Mouse (Mus musculus): ENCODE data around the gene 3110001I22Rik. TPM values are rescaled to one million over a fixed set of nuclear protein-coding genes. Genes with fewer than 3 reads are reported as not detected.
"Not testable (repeated sequence)": the region's sequence is repeated elsewhere in the genome, so short reads cannot be mapped to it uniquely, and the experiment has no call there.

The 3110001I22Rik gene
- polyA plus RNA-seq (2016; fragmentation: Nextera tagmentation; extraction: Ambion mirVana), result 8.5 and 9.6 TPM in 2 replicates

DNA sequence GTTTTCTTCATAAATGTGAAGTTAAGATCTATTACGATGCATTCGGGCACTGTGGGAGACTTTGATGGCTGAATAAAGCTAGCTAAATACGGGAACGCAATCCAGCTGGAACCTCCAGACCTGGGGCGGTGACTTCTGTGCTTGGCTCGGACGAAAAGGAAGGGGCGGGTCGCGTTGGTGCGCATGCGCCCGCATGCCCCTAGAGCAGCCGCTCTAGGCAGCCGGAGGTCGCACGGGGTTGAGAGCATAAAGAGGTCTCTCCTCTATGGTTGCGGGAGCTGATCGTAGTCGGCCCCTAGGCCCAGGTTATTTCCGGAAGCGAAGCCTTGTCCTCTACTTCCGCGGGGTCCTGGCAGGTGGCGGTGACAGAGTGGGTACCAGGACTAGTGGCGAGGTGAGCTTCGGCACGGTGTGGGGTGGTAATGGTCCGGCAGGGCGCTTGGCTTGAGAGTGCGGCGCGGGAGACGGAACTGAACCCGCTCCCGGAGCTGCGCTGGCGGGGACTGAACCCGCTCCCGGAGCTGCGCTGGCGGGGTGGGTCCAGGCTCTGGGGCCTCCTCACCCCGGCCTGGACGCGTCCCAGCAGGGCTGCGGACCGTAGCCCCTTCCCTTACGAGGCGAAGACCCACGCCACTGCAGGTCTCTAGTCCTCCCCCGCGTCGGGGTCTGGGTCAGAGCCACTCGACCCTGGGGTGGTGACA lies at the start of gene 3110001I22Rik, which contains the start of gene Bfar:
Gene 3110001I22Rik (plus strand): TSS at position 245 of the 701 bp plus-strand sequence.
Gene Bfar (plus strand): TSS at position 174 of the 701 bp plus-strand sequence.
- DNase-seq (ENCODE audit: low spot score), result peak; percentile 93
- H3K4me3 ChIP-seq, result peak within 1 kb of the TSS; percentile 100
- H3K4me1 ChIP-seq, result peaks cover 19% of the 10 kb centered on the region
- H3K9me3 ChIP-seq (replicated peaks), result no peaks in the 10 kb centered on the region
- under 1% methylated on average over 54 of the region's 54 CpGs for WGBS
- H3K36me3 ChIP-seq, result peaks cover 13% of the 10 kb centered on the region
- peak within 1 kb of the TSS; percentile 93 for H3K27ac ChIP-seq (replicated peaks)
- H3K27me3 ChIP-seq (ENCODE audit: low read depth, poor library complexity, severe bottlenecking), result no peaks in the 10 kb centered on the region

DNA sequence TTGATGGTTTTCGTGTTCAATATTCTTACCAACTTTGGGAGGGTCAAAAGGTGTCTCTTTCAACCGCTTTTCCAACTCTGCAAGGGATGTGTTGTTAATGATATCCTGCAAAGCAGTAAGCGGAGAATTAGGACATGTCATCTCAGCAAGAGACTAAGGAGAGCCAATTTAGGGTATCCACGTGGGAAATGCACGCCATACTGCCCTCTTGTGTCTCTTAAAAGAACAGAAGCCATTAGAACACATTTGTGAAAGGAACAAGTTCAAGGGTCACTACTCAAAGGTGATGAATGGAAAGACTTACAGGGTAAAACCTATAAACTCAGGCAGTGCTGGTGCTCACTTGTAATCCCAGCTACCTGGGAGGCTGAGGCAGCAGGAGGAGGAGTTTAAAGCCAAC lies 43.4 kb upstream of the 3110001I22Rik start:
- Histone ChIP-seq H3K4me3 (no peak overlapping the region), H3K27me3 (ENCODE audit: low read depth, poor library complexity, severe bottlenecking) (no peaks in the 10 kb centered on the region), H3K4me1 (no peaks in the 10 kb centered on the region), H3K27ac (replicated peaks) (no peak overlapping the region), H3K9me3 (replicated peaks) (no peaks in the 10 kb centered on the region), H3K36me3 (peaks cover 85% of the 10 kb centered on the region)
- 62% methylated on average over 5 of the region's 5 CpGs for WGBS
- no peak for DNase-seq (ENCODE audit: low spot score)

GRCm38 (mm10) chr16:13638198-13638597 lies 33.5 kb upstream of the 3110001I22Rik start:
- 41% methylated on average over 2 of the region's 2 CpGs for WGBS
- H3K4me3 ChIP-seq; H3K9me3 ChIP-seq (replicated peaks); H3K4me1 ChIP-seq; H3K27ac ChIP-seq (replicated peaks); H3K27me3 ChIP-seq (ENCODE audit: low read depth, poor library complexity, severe bottlenecking); DNase-seq (ENCODE audit: low spot score): not testable (repeated sequence)
- H3K36me3 ChIP-seq, result peaks cover 45% of the 10 kb centered on the region

DNA sequence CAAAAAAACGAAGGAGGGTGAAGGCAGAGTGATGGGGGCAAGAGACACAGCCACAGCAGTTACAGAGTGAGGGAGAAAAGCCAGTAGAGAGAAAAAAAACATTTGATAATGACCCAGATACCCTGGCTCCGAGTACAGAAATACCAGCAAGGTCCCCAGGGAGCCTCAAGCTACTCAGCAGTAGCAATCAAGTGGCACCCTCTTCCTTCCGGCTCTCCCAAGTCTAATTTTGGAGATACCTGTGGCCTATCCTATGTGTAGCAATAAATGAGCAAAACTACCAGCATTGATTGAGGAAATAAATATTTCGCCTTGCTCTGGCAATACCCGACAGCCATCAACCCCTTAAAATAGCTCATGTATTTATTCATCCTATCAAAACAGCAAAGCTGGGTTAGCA lies 32.2 kb upstream of the 3110001I22Rik start:
- no peaks in the 10 kb centered on the region for H3K27me3 ChIP-seq (ENCODE audit: low read depth, poor library complexity, severe bottlenecking)
- DNase-seq (ENCODE audit: low spot score), result no peak
- H3K4me3 ChIP-seq, result no peak overlapping the region
- peaks cover 6% of the 10 kb centered on the region for H3K4me1 ChIP-seq
- H3K9me3 ChIP-seq (replicated peaks), result no peaks in the 10 kb centered on the region
- 87% methylated on average over 5 of the region's 5 CpGs for WGBS
- H3K36me3 ChIP-seq, result peaks cover 42% of the 10 kb centered on the region
- H3K27ac ChIP-seq (replicated peaks), result no peak overlapping the region

DNA sequence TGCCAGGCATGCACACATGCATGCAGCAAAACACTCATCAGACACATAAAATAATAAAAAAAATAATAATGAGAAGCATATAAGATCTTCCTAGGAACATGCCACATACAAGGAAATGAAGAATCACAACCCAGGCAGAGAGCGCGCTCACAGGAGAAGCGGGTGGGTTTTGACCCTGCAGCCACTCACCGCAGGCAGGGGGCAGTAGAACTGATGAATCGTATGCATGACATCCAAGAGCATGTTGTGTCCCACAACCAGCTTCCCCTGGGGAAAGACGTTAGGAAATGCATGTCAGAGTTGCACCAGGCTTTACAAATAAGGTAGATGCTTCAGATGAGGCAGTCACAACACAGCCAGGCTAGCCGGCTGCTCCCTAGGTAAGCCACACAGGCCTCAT lies 31.7 kb upstream of the 3110001I22Rik start:
- Histone ChIP-seq H3K4me3 (no peak overlapping the region), H3K27ac (replicated peaks) (no peak overlapping the region), H3K4me1 (peaks cover 6% of the 10 kb centered on the region), H3K9me3 (replicated peaks) (no peaks in the 10 kb centered on the region), H3K27me3 (ENCODE audit: low read depth, poor library complexity, severe bottlenecking) (no peaks in the 10 kb centered on the region), H3K36me3 (peaks cover 42% of the 10 kb centered on the region)
- no peak for DNase-seq (ENCODE audit: low spot score)
- 79% methylated on average over 7 of the region's 7 CpGs for WGBS

DNA sequence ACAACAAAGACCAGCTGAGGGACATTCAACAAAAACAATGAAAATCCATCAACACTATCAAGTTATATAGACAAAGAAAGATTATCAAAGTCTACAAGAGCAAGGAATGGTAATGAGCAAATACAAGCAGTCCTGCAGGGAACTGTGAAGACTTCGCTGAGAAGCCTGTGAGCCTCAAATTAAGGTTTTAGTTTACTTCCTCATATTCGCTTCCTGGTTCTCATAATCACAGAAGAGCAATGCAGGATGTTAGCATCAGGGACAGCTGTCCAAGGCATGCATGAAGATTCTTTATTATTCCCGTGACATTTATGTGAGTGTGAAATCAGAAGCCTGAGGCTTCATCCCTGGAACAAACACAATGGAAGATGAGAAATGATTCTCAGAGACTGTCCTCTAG lies 27.3 kb upstream of the 3110001I22Rik start:
- Histone ChIP-seq H3K27me3 (ENCODE audit: low read depth, poor library complexity, severe bottlenecking) (no peaks in the 10 kb centered on the region), H3K9me3 (replicated peaks) (no peaks in the 10 kb centered on the region), H3K27ac (replicated peaks) (no peak overlapping the region), H3K4me1 (no peaks in the 10 kb centered on the region), H3K4me3 (no peak overlapping the region), H3K36me3 (peaks cover 58% of the 10 kb centered on the region)
- 91% methylated on average over 3 of the region's 3 CpGs for WGBS
- no peak for DNase-seq (ENCODE audit: low spot score)

GRCm38 (mm10) chr16:13645930-13646329 lies 25.8 kb upstream of the 3110001I22Rik start:
- WGBS, result 91% methylated on average over 4 of the region's 4 CpGs
- Histone ChIP-seq H3K9me3 (replicated peaks) (no peaks in the 10 kb centered on the region), H3K27me3 (ENCODE audit: low read depth, poor library complexity, severe bottlenecking) (no peaks in the 10 kb centered on the region), H3K36me3 (peaks cover 68% of the 10 kb centered on the region), H3K27ac (replicated peaks) (no peak overlapping the region), H3K4me1 (no peaks in the 10 kb centered on the region), H3K4me3 (no peak overlapping the region)
- no peak for DNase-seq (ENCODE audit: low spot score)

- H3K4me3 ChIP-seq, result no peak overlapping the region
- H3K36me3 ChIP-seq, result peaks cover 85% of the 10 kb centered on the region
- no peaks in the 10 kb centered on the region for H3K4me1 ChIP-seq
- no peak overlapping the region for H3K27ac ChIP-seq (replicated peaks)
- no peaks in the 10 kb centered on the region for H3K9me3 ChIP-seq (replicated peaks)
- no peak for DNase-seq (ENCODE audit: low spot score)
- 91% methylated on average over 3 of the region's 3 CpGs for WGBS
- H3K27me3 ChIP-seq (ENCODE audit: low read depth, poor library complexity, severe bottlenecking), result no peaks in the 10 kb centered on the region
Measured at GRCm38 (mm10) chr16:13658886-13659285, 12.8 kb upstream of the 3110001I22Rik start.

DNA sequence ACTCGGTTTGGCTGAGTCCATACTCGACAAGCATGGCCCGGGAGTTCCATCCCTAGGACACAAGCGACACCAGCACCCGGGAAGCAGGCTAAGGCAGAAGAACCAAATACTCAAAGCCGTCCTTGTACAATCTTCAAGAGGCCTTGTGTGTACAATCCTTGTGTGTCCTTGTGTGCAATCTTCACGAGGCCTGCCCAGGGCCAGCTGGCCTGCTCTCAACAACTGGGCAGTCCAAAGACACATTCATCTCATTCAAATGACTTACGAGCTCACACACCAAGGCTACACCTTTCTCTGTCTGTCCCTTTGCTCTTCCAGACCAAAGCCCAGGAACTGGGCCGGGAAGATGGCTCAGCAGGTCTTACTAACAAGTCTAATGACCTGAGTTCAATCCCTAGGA lies 11.0 kb upstream of the 3110001I22Rik start:
- Histone ChIP-seq H3K9me3 (replicated peaks) (no peaks in the 10 kb centered on the region), H3K27ac (replicated peaks) (no peak overlapping the region), H3K27me3 (ENCODE audit: low read depth, poor library complexity, severe bottlenecking) (no peaks in the 10 kb centered on the region), H3K36me3 (peaks cover 83% of the 10 kb centered on the region), H3K4me1 (no peaks in the 10 kb centered on the region), H3K4me3 (no peak overlapping the region)
- 92% methylated on average over 9 of the region's 9 CpGs for WGBS
- DNase-seq (ENCODE audit: low spot score), result no peak

GRCm38 (mm10) chr16:13667878-13668343 lies 3.8 kb upstream of the 3110001I22Rik start, which contains the start of gene Parn:
Gene Parn, minus strand, starts transcription at chr16:13668170.
- Histone ChIP-seq H3K27me3 (ENCODE audit: low read depth, poor library complexity, severe bottlenecking) (no peaks in the 10 kb centered on the region), H3K9me3 (replicated peaks) (no peaks in the 10 kb centered on the region), H3K4me3 (peak within 1 kb of the TSS; percentile 86), H3K4me1 (peaks cover 14% of the 10 kb centered on the region), H3K27ac (replicated peaks) (peak within 1 kb of the TSS; percentile 87), H3K36me3 (peaks cover 29% of the 10 kb centered on the region)
- DNase-seq (ENCODE audit: low spot score), result peak; percentile 89
- WGBS, result under 1% methylated on average over 35 of the region's 35 CpGs

- peak overlapping the region; percentile 87 for H3K27ac ChIP-seq (replicated peaks)
- peaks cover 23% of the 10 kb centered on the region for H3K36me3 ChIP-seq
- WGBS, result 82% methylated on average over 10 of the region's 10 CpGs
- DNase-seq (ENCODE audit: low spot score), result no peak
- no peaks in the 10 kb centered on the region for H3K9me3 ChIP-seq (replicated peaks)
- no peaks in the 10 kb centered on the region for H3K27me3 ChIP-seq (ENCODE audit: low read depth, poor library complexity, severe bottlenecking)
- peaks cover 19% of the 10 kb centered on the region for H3K4me1 ChIP-seq
- peak overlapping the region; percentile 86 for H3K4me3 ChIP-seq
Measured at GRCm38 (mm10) chr16:13668402-13669108, 3.2 kb upstream of the 3110001I22Rik start.

- no peak for DNase-seq (ENCODE audit: low spot score)
- H3K27ac ChIP-seq (replicated peaks), result no peak overlapping the region
- WGBS, result 97% methylated on average over 1 of the region's 1 CpGs
- no peaks in the 10 kb centered on the region for H3K9me3 ChIP-seq (replicated peaks)
- no peaks in the 10 kb centered on the region for H3K27me3 ChIP-seq (ENCODE audit: low read depth, poor library complexity, severe bottlenecking)
- peaks cover 20% of the 10 kb centered on the region for H3K36me3 ChIP-seq
- no peak overlapping the region for H3K4me3 ChIP-seq
- H3K4me1 ChIP-seq, result peaks cover 19% of the 10 kb centered on the region
Measured at GRCm38 (mm10) chr16:13669282-13669681, 2.4 kb upstream of the 3110001I22Rik start.

DNA sequence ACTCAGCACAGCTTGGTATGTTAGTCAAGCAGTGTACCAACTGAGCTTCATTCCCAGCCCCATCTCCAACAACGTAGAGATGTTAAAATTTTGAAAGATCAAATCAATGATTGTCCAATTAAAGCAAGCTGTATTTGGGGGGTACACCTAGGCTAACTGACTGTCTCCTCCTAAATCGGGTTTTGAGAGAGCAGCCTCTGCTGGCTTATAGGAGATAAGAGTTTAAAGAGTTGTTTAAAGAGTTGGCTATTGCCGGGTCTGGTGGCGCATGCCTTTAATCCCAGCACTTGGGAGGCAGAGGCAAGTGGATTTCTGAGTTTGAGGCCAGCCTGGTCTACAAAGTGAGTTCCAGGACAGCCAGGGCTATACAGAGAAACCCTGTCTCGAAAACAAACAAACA lies 833 bp upstream of the 3110001I22Rik start:
- peaks cover 19% of the 10 kb centered on the region for H3K4me1 ChIP-seq
- not testable (repeated sequence) for H3K9me3 ChIP-seq (replicated peaks); H3K27me3 ChIP-seq (ENCODE audit: low read depth, poor library complexity, severe bottlenecking); H3K36me3 ChIP-seq; DNase-seq (ENCODE audit: low spot score); H3K27ac ChIP-seq (replicated peaks)
- WGBS, result 79% methylated on average over 5 of the region's 5 CpGs
- H3K4me3 ChIP-seq, result peak overlapping the region; percentile 100
